Mouse (Mus musculus) embryonic facial prominence, embryonic 13.5 days (tissue): Measurements from ENCODE around the gene Clcn1. TPM values are rescaled to one million over a fixed set of nuclear protein-coding genes. Genes with fewer than 3 reads are reported as not detected.

Experiments used
- ATAC-seq: fragments of 200-750 bp; cut with Nextera tagmentation; 2 replicates; pipeline ENCODE4 v1.8.0; 2017; ENCODE audit warnings: low read depth; ENCODE audit not compliant: insufficient number of reproducible peaks, insufficient read depth, low FRiP score, low TSS enrichment
- H3K27ac ChIP-seq: fragments of 300-500 bp; sonication (generic); 2 replicates; pipeline ENCODE4 v1.5.1; 2015; ENCODE audit warnings: moderate library complexity, mild to moderate bottlenecking, inconsistent platforms
- H3K27me3 ChIP-seq: fragments of 300-500 bp; sonication (generic); 2 replicates; pipeline ENCODE4 v1.6.1; 2015; ENCODE audit warnings: mild to moderate bottlenecking, inconsistent platforms
- H3K36me3 ChIP-seq: fragments of 300-500 bp; sonication (generic); 2 replicates; pipeline ENCODE4 v1.6.1; 2015; ENCODE audit warnings: mild to moderate bottlenecking, inconsistent platforms
- H3K4me1 ChIP-seq: fragments of 300-500 bp; sonication (generic); 2 replicates; pipeline ENCODE4 v1.6.1; 2015; ENCODE audit warnings: inconsistent platforms
- H3K4me2 ChIP-seq: fragments of 300-500 bp; sonication (generic); 2 replicates; pipeline ENCODE4 v1.6.1; 2015; ENCODE audit warnings: moderate library complexity, mild to moderate bottlenecking, inconsistent platforms
- H3K4me3 ChIP-seq: fragments of 300-500 bp; sonication (generic); 2 replicates; pipeline ENCODE4 v1.5.1; 2015; ENCODE audit warnings: mild to moderate bottlenecking, inconsistent platforms
- H3K9ac ChIP-seq: fragments of 300-500 bp; sonication (generic); 2 replicates; pipeline ENCODE4 v1.6.1; 2015; ENCODE audit warnings: mild to moderate bottlenecking, inconsistent platforms
- H3K9me3 ChIP-seq: fragments of 300-500 bp; sonication (generic); 2 replicates; pipeline ENCODE4 v1.6.1; 2016; ENCODE audit warnings: inconsistent platforms
- WGBS: fragments of 180-500 bp; shearing (Covaris S2); methylation state at CpG from one replicate; pipeline ENCODE4 v1.1.7; 2015; ENCODE audit warnings: mixed read lengths; 5-methylcytosine and 5-hydroxymethylcytosine counted together
- polyA plus RNA-seq: library from polyadenylated mRNA; unstranded; fragments of >200 nt; fragmentation: Nextera tagmentation; extraction: Ambion mirVana; gene quantifications from 2 replicates; pipeline ENCODE4 v1.2.1, GENCODE M21; 2015

Clcn1 gene
- polyA plus RNA-seq, 1 experiment from 2014 or later: 0.13 TPM

DNA sequence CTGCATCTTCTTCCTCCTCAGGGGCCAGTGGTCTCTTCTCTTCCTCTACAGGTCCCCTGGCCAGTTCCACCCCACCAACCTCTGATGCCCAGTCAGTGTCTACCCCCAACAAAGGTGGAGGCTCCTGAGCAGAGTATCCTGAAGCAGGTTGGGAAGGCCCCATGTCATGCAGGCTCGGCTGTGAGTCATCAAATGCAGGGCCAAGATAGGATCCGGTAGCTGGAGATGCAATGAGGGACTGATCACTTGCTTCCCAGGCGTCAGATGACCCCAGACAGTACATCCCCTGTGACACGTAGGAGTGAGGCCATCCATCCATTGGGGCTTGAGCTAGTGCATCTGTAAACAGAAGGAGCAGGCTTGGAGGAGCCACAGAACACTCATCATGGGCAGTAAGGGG, 31.8 kb downstream of the Clcn1 start:
- Histone ChIP-seq H3K4me2 (no peak overlapping the region), H3K9ac (no peak overlapping the region), H3K27ac (no peak overlapping the region), H3K4me3 (no peak overlapping the region), H3K4me1 (peaks cover 10% of the 10 kb centered on the region), H3K27me3 (peaks cover 24% of the 10 kb centered on the region), H3K9me3 (no peaks in the 10 kb centered on the region), H3K36me3 (peaks cover 15% of the 10 kb centered on the region; the same call in 1 of the 2 replicates)
- 84% methylated on average over 4 of the region's 4 CpGs for WGBS
- ATAC-seq: no peak

DNA sequence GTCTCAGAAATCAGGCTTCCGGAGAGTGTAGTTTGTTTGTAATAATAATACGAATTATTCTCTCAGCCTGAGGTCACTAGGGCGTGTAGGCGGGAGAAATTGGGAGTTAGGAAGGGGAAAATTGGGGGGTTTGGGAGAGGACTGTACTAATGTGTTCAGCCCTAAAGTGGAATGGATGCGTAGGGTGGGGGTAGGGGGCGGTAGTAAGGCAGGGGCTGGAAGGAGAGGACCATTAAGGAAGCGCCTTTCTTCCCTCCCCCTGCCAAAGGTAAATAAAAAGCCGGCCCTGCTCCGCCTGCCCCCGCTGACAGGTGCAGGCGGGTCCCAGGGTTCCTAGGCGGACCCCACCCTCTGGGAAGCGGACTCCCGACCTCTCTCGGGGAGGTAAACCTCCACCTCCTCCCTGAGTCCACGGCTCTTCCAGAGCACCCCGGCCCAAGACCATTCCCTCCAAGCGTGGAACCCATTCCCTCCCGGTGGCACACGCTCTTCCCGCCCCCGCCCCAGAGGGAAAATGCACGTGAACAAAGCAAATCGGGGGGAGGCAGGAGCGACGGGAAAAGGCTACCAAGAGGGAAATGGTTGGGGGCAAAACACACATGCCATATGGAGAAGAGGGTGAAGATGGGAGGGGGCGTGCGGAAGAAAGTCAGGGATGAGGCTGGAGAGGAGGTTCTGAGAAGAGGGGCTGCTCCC, 37.0 kb downstream of the Clcn1 start:
- H3K9me3 ChIP-seq: no peaks in the 10 kb centered on the region
- under 1% methylated on average over 28 of the region's 28 CpGs for WGBS
- peaks cover 18% of the 10 kb centered on the region for H3K4me1 ChIP-seq
- peak overlapping the region; percentile 74 for H3K9ac ChIP-seq
- H3K4me2 ChIP-seq: peak overlapping the region; percentile 94
- H3K27ac ChIP-seq: no peak overlapping the region
- 0 out of 2 replicates have a peak, but pooled peaks have one; percentile 39 for ATAC-seq
- peak overlapping the region; percentile 65 for H3K4me3 ChIP-seq
- H3K36me3 ChIP-seq: 0 out of 2 replicates have a peak, but pooled peaks cover 2% of the 10 kb centered on the region
- peaks cover 34% of the 10 kb centered on the region for H3K27me3 ChIP-seq

DNA sequence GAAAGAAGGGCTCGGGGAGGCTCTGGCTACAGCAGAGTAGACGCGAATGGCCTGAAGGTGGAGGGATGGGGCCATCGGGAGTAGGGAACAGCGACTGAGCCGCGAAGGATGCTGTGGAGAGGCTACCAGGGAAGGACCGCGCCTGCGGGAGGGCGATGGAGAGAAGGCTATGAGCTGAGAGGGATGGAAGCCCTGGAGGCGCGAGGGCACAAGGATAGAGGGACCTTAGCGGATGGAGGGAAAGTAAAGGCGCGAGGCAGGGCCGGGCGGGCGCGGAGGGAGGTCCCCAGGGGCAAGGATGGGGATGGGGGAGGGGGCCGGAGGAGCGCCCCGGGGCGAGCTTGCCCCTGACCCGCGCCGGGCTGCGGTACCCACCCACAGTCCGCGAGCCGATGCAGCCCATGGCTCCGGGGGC, 37.6 kb downstream of the Clcn1 start:
- 0% methylated on average over 27 of the region's 32 CpGs for WGBS
- Histone ChIP-seq H3K36me3 (no peaks in the 10 kb centered on the region), H3K4me3 (peak overlapping the region; percentile 65), H3K9ac (peak overlapping the region; percentile 74), H3K4me2 (peak overlapping the region; percentile 94), H3K4me1 (peaks cover 18% of the 10 kb centered on the region), H3K27me3 (peaks cover 34% of the 10 kb centered on the region), H3K27ac (no peak overlapping the region), H3K9me3 (no peaks in the 10 kb centered on the region)
- 0 out of 2 replicates have a peak, but pooled peaks have one; percentile 44 for ATAC-seq

DNA sequence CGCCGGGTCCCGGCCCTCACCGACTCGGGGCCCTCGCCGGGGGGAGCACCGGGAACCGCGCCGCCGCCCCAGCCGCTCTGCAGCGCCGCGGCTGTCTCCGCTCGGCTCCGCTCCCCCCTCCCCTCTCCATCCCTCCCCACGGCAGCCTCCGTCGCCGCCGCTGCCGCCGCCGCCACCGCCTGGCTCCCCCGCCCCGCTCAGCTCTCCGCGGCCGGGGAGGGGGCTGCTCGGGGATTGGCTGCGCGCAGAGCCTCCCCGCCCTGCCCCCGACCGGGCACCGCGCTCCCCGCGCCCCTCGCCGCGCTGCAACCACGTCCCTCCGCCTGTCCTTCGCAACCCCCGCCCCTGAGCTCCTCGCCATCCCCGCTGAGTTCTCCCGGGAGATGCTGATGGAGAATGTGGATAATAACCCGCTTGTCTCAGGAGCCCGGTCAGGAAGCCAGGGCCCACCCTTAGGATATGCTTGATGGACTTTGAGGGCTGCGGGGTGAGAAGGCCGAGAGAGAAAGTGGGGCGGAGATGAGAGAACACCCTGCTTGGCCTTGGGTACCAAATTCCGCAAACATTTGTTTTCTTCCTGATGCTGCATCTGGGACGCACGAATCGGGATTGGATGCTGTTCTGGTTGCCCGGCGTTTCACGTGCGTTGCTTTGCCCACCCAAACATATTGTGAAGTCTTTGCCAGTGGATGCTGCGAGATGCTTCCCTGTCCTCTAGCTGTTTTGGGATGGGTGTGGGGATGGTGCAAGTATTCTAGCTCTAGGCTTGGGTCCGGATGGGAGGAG, 38.2 kb downstream of the Clcn1 start, which contains the start of gene Fam131b:
Gene Fam131b, minus strand, starts transcription at position 162 of the 786 bp plus-strand sequence.
- WGBS: under 1% methylated on average over 34 of the region's 68 CpGs
- peaks cover 34% of the 10 kb centered on the region for H3K27me3 ChIP-seq
- peaks cover 18% of the 10 kb centered on the region for H3K4me1 ChIP-seq
- H3K36me3 ChIP-seq: no peaks in the 10 kb centered on the region
- H3K9me3 ChIP-seq: no peaks in the 10 kb centered on the region
- H3K4me3 ChIP-seq: peak within 1 kb of the TSS; percentile 65
- peak within 1 kb of the TSS; percentile 94 for H3K4me2 ChIP-seq
- peak; percentile 79 for ATAC-seq
- no peak within 1 kb of the TSS for H3K27ac ChIP-seq
- peak within 1 kb of the TSS; percentile 74 for H3K9ac ChIP-seq

DNA sequence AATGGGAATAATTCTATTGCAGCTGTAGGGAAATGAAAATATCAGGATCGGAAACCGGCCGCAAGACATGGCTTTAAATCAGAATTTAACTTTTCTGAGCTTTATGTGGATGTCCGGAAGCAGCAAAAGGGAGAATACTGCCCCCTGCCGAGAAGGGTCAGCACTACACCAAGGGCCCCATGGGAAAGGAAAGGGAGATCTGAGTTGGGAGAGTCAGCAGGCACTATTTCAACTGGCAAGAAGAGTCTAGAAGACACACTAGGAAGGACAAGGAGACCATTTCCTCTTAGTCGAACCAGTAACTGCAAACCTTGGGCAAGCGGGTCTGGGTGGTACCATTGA, 38.8 kb downstream of the Clcn1 start:
- H3K4me2 ChIP-seq: peak overlapping the region; percentile 94
- H3K36me3 ChIP-seq: no peaks in the 10 kb centered on the region
- H3K27me3 ChIP-seq: peaks cover 34% of the 10 kb centered on the region
- peak overlapping the region; percentile 74; the same call in 1 of the 2 replicates for H3K9ac ChIP-seq
- peaks cover 18% of the 10 kb centered on the region for H3K4me1 ChIP-seq
- no peak overlapping the region for H3K27ac ChIP-seq
- H3K4me3 ChIP-seq: peak overlapping the region; percentile 65
- H3K9me3 ChIP-seq: no peaks in the 10 kb centered on the region
- 3% methylated on average over 7 of the region's 7 CpGs for WGBS
- ATAC-seq: no peak

DNA sequence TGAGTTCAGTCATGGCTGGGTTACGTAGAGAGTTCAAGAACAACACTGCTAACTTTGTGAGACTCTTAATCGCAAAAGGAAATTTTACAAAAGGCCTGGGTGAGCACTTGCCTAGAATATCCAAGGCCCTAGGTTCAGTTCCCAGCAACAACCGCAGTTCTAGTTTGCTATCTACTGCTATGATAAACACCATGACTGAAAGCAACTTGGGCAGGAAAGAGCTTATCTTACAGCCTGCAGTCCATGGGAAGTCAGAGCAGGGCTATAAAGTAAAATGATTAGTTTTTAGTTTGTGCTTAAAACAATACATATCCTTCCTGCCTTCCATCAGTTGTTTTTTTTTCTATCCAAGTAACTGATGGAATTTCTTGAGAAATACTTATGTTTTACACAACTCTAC, 40.0 kb downstream of the Clcn1 start:
- Histone ChIP-seq H3K27me3 (peaks cover 28% of the 10 kb centered on the region), H3K4me2 (no peak overlapping the region), H3K9ac (no peak overlapping the region), H3K36me3 (no peaks in the 10 kb centered on the region), H3K27ac (no peak overlapping the region), H3K9me3 (no peaks in the 10 kb centered on the region), H3K4me3 (no peak overlapping the region), H3K4me1 (peaks cover 17% of the 10 kb centered on the region)
- 92% methylated on average over 3 of the region's 3 CpGs for WGBS
- no peak for ATAC-seq

- Histone ChIP-seq H3K36me3 (no peaks in the 10 kb centered on the region), H3K4me3 (no peak overlapping the region), H3K9me3 (no peaks in the 10 kb centered on the region), H3K27me3 (peaks cover 6% of the 10 kb centered on the region), H3K4me2 (no peak overlapping the region), H3K4me1 (peaks cover 3% of the 10 kb centered on the region), H3K9ac (no peak overlapping the region), H3K27ac (no peak overlapping the region)
- 79% methylated on average over 3 of the region's 3 CpGs for WGBS
- no peak for ATAC-seq
Observed at GRCm38 (mm10) chr6:42328757-42329156, 42.3 kb downstream of the Clcn1 start.

GRCm38 (mm10) chr6:42330216-42330615, 43.7 kb downstream of the Clcn1 start:
- Histone ChIP-seq H3K4me1 (no peaks in the 10 kb centered on the region), H3K27ac (no peak overlapping the region), H3K9me3 (no peaks in the 10 kb centered on the region), H3K27me3 (no peaks in the 10 kb centered on the region; the same call in 1 of the 2 replicates), H3K4me2 (no peak overlapping the region), H3K9ac (no peak overlapping the region), H3K36me3 (no peaks in the 10 kb centered on the region), H3K4me3 (no peak overlapping the region)
- 75% methylated on average over 3 of the region's 3 CpGs for WGBS
- no peak for ATAC-seq

DNA sequence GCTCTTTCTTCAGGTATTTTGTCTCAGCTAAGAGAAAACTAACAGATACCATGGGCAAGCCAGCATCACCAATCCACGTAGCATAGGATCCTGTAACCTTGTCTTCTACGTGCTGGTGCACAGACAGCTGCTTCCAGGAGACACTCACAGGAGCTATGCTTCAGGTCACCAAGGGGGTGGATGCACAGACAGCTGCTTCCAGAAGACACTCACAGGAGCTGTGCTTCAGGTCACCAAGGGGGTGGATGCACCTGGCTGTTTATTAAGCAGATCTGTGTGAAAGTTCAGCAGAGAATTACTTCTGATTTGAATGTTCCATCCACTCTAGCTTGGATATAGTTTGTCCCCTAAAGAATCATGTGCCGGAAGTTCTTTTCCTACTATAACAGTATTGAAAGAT, 44.5 kb downstream of the Clcn1 start:
- no peaks in the 10 kb centered on the region for H3K27me3 ChIP-seq
- H3K4me2 ChIP-seq: no peak overlapping the region
- ATAC-seq: no peak
- no peaks in the 10 kb centered on the region for H3K36me3 ChIP-seq
- H3K27ac ChIP-seq: no peak overlapping the region
- H3K4me1 ChIP-seq: no peaks in the 10 kb centered on the region
- no peaks in the 10 kb centered on the region for H3K9me3 ChIP-seq
- no peak overlapping the region for H3K9ac ChIP-seq
- WGBS: 81% methylated on average over 3 of the region's 3 CpGs
- H3K4me3 ChIP-seq: no peak overlapping the region

- H3K4me2 ChIP-seq: no peak overlapping the region
- no peak for ATAC-seq
- no peak overlapping the region for H3K4me3 ChIP-seq
- H3K9ac ChIP-seq: no peak overlapping the region
- no peaks in the 10 kb centered on the region for H3K27me3 ChIP-seq
- whole genome bisulfite sequencing: 78% methylated on average over 2 of the region's 2 CpGs
- no peak overlapping the region for H3K27ac ChIP-seq
- no peaks in the 10 kb centered on the region for H3K4me1 ChIP-seq
- no peaks in the 10 kb centered on the region for H3K9me3 ChIP-seq
- H3K36me3 ChIP-seq: no peaks in the 10 kb centered on the region
Observed at GRCm38 (mm10) chr6:42339189-42339588, 52.7 kb downstream of the Clcn1 start.

DNA sequence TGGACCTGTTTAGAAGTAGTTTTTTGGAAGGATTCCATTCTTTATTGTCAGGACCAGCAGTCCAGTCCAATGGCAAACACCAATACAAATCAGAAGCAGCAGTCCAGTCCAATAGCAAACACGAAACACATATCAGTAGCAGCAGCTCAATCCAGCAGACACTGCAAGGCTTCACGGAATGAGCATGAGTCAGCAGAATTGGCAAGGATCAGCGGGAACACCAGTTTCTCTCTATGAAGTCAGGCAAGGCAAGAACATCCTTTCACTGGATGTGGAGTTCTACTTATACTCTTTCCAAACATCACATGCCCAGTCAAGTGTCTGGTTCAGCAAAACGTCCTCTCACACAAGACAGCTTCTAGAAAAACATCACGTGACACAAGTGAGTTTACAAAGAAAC, 53.5 kb downstream of the Clcn1 start:
- 78% methylated on average over 5 of the region's 5 CpGs for WGBS
- Histone ChIP-seq H3K27ac (no peak overlapping the region), H3K9ac (no peak overlapping the region), H3K4me1 (no peaks in the 10 kb centered on the region), H3K4me3 (no peak overlapping the region), H3K4me2 (no peak overlapping the region), H3K9me3 (no peaks in the 10 kb centered on the region), H3K36me3 (no peaks in the 10 kb centered on the region), H3K27me3 (no peaks in the 10 kb centered on the region)
- no peak for ATAC-seq

GRCm38 (mm10) chr6:42342171-42342570, 55.7 kb downstream of the Clcn1 start:
- H3K4me3 ChIP-seq: no peak overlapping the region
- H3K27me3 ChIP-seq: no peaks in the 10 kb centered on the region
- H3K36me3 ChIP-seq: no peaks in the 10 kb centered on the region
- no peak overlapping the region for H3K9ac ChIP-seq
- no peak overlapping the region for H3K4me2 ChIP-seq
- H3K27ac ChIP-seq: no peak overlapping the region
- H3K4me1 ChIP-seq: no peaks in the 10 kb centered on the region
- ATAC-seq: no peak
- 63% methylated on average over 1 of the region's 1 CpGs for WGBS
- H3K9me3 ChIP-seq: no peaks in the 10 kb centered on the region
